Mouse (Mus musculus): Measurements from ENCODE around the gene Ifnar2.

Gene Ifnar2

GRCm38 (mm10) chr16:91394826-91395410, 22.3 kb downstream of the Ifnar2 start:
- no peak for DNase-seq (ENCODE audit: low spot score)

- DNase-seq (ENCODE audit: low spot score), result no peak
These were observed 23.2 kb downstream of the Ifnar2 start for GRCm38 (mm10) chr16:91395633-91396392.

GRCm38 (mm10) chr16:91396844-91397537, 24.4 kb downstream of the Ifnar2 start:
- DNase-seq (ENCODE audit: low spot score), result no peak

GRCm38 (mm10) chr16:91398030-91398429, 25.4 kb downstream of the Ifnar2 start:
- DNase-seq (ENCODE audit: low spot score), result no peak

GRCm38 (mm10) chr16:91398944-91399343, 26.4 kb downstream of the Ifnar2 start:
- no peak for DNase-seq (ENCODE audit: low spot score)

- no peak for DNase-seq (ENCODE audit: low spot score)
These were observed 29.1 kb downstream of the Ifnar2 start for GRCm38 (mm10) chr16:91401569-91402165.

- no peak for DNase-seq (ENCODE audit: low spot score)
These were observed 31.2 kb downstream of the Ifnar2 start for GRCm38 (mm10) chr16:91403784-91404183.

GRCm38 (mm10) chr16:91404187-91404586, 31.6 kb downstream of the Ifnar2 start:
- no peak for DNase-seq (ENCODE audit: low spot score)

GRCm38 (mm10) chr16:91404828-91405577, 32.4 kb downstream of the Ifnar2 start:
- no peak for DNase-seq (ENCODE audit: low spot score)

GRCm38 (mm10) chr16:91405640-91406584, 33.3 kb downstream of the Ifnar2 start, which contains the start of gene Il10rb:
Il10rb (plus strand) TSS chr16:91406164.
- no peak for DNase-seq (ENCODE audit: low spot score)

- no peak for DNase-seq (ENCODE audit: low spot score)
These were observed 34.1 kb downstream of the Ifnar2 start for GRCm38 (mm10) chr16:91406585-91407220.

GRCm38 (mm10) chr16:91413102-91413844, 40.7 kb downstream of the Ifnar2 start:
- no peak for DNase-seq (ENCODE audit: low spot score)

- no peak for DNase-seq (ENCODE audit: low spot score)
These were observed 43.0 kb downstream of the Ifnar2 start for GRCm38 (mm10) chr16:91415391-91416189.

- no peak for DNase-seq (ENCODE audit: low spot score)
These were observed 43.8 kb downstream of the Ifnar2 start for GRCm38 (mm10) chr16:91416357-91416756.

- no peak for DNase-seq (ENCODE audit: low spot score)
These were observed 44.4 kb downstream of the Ifnar2 start for GRCm38 (mm10) chr16:91416938-91417337.

- DNase-seq (ENCODE audit: low spot score), result no peak
These were observed 45.9 kb downstream of the Ifnar2 start for GRCm38 (mm10) chr16:91418531-91418930.

- DNase-seq (ENCODE audit: low spot score), result no peak
These were observed 53.2 kb downstream of the Ifnar2 start for GRCm38 (mm10) chr16:91425816-91426215.

- DNase-seq (ENCODE audit: low spot score), result no peak
These were observed 54.0 kb downstream of the Ifnar2 start for GRCm38 (mm10) chr16:91426586-91426985.

GRCm38 (mm10) chr16:91427461-91427860, 54.9 kb downstream of the Ifnar2 start:
- no peak for DNase-seq (ENCODE audit: low spot score)

All from layer of hippocampus, adult 9-10 months (tissue).